Mouse (Mus musculus) urinary bladder, postnatal 4 days (tissue): Measurements from ENCODE around the gene Dctn5.

Source experiments
- DNase-seq, 2 experiments: peaks; one replicate each; pipeline ENCODE4 v3.0.0; 2021 to 2022; ENCODE audit warnings: low spot score in 2 of 2

Dctn5 gene

DNA sequence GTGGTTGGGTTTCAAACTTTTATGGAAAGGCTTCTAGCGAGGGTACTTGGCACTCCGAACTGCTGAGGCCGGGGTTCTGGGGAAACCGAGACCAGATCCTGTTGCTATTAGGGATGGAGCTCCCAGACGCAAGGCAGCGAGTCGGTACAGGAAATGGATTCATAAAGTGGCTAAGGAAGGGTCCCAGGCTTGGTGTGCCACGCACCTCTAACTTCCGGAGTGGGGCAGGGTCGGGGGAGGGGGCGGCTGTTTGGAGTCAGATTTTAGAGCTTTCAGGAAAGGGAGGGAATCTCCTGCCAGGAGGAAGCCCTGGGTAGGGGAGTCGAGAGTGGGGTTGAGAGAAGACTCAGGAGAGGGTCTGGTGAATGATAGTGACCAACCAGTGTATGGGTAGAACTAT is 27.2 kb downstream of the Dctn5 start:
- DNase-seq, result no peak

DNA sequence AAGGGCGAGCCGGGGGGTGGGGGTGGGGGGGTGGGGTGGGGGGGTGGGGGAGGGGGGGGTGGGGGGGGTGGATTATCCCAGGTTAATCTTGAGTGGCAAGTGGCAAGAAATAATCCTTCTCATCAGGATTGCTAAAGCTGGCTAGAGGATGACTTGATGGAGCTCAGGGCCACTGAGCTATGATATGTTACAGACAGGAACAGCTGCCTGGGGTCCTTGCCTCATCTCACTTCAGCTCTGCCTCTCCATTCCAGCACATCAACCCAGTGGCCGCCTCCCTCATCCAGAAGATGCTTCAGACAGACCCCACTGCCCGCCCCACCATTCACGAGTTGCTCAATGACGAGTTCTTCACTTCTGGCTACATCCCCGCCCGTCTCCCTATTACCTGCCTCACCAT is 30.9 kb downstream of the Dctn5 start:
- DNase-seq, result no peak

DNA sequence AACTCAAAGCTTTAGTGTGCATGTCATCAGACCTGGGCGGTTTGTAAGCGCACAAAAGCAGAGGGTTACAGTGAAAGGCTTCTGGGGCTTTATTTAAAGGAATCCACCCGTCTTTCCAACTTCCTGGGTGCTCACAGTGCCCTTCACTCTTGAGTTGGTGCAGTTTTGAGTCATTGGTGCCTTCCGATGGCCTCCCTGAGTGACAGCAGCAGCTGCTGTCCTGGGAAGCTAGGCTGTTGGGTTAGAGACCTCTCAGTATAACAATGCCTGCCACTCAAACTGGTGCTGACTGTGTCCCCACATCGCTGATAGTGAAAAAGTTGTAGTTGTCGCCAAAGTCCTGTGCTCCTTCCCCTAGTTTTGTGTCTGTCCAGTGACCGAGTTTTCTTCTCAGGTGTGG is 34.4 kb downstream of the Dctn5 start:
- no peak for DNase-seq

DNA sequence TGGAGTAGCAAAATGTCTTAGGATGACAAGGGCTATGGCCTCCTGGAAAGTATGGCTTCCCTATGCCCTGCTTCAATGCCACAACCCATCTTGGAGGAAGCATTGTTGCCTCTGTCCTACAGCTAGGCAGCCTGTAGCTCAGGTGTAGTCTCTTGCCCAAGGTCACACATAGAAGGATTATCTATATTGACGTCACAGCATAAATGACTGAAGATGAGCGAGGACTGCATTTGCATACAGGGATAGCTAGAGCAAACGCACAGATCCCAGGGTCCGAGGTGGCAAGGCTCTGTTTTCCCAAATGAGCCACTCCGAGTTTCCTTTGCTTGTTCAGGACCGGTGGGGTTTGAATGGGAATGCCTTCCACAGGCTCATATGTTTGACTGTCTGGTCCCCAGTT is 37.9 kb downstream of the Dctn5 start:
- no peak for DNase-seq

DNA sequence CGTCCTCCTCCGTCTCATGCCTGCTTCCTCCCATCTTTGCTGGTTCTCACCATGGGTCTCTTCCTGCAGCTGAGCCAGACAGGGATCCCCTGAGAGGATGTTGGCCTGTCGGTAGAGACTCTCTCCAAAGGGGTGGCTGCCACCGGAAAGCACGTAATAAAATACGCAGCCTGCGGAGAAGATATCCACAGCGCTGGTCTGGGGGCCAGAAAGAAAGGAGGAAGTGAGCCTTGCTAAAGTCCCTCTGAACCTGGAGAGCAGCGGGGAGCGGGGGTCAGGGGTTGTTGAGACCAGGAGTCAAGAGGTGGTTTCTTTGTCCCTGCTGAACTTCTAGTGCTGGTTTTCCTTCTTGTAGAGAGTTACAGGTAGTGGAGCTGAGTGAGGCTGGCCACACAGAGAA is 38.8 kb downstream of the Dctn5 start:
- DNase-seq, result no peak

DNA sequence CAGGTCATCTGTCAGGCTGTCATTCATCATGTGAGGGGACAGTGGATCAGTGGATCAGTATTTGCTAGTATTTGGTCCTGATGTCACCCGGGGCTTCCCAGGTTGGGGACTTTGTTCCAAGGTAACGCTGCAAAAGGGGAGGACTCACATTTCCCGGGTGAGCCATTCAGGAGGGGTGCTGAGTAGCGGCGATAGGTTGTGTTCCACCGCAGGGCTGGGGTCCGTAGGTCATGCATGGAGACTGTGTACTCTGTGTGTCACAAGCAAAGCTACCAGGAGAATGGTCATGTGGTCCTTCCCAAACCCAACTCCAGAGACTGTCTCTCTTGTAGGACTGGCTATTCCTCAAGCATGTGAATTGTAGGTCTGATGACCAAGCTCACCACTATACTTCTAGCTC is 47.9 kb downstream of the Dctn5 start:
- DNase-seq, result no peak

DNA sequence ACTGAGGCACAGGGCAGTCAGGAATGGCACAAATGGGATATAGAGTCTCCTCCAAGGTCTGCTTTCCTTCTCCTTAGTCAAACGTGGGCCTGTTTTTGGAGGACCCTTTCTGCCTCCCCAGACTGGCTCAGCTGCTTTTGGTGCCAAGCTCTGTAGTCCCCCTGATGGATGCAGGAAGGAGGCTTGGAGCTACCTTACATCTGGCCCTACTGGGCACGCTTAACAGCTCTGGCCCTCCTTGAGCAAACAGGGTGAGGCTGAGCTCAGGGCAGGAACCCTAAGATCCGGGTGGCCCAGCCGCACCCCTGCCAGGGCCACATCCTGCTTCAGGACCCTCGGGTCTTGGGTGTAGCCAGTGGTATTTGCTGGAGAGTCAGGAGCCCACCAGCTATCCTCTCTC is 51.7 kb downstream of the Dctn5 start:
- no peak for DNase-seq

DNA sequence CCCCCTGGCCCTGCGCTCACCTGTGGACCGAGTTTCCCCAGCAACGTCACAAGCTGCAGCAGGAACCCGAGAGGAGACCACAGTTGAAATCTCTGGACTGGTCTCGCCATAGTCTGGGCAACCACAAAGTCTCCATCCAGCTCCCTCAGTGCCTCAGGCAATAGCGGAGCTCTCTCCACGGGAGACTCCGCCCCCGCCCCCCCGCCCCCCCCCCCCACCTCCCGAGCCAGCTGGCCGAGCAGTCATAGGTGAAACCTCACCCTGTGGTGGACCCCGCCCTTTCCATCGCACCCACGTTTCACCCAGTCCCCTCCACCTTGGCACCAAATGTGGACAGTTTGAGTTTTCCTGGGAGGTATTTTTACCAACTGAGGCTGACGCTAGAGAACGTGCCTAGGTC is 53.2 kb downstream of the Dctn5 start, which contains the start of gene Ern2:
Gene Ern2 (minus strand): TSS at position 165 of the 400 bp plus-strand sequence.
- no peak for DNase-seq

DNA sequence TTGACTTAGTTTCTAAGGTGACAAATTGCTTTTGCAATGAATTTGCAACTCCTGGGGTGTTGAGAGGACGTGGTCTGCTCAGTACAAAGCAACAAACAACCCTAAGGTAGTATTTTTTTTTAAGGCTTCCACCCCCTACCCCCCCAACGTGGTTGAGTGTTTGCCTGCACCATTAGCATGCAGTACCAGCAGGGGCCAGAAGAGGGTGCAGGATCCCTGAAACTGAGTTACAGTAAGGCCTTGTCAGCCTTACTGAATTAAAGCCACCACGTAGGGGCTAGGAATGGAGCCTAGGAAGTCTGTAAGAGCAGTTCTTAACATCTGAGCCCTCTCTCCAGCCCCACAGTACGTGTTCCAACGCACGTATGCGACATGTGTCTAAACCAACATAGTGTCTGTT is 56.6 kb downstream of the Dctn5 start:
- no peak for DNase-seq

DNA sequence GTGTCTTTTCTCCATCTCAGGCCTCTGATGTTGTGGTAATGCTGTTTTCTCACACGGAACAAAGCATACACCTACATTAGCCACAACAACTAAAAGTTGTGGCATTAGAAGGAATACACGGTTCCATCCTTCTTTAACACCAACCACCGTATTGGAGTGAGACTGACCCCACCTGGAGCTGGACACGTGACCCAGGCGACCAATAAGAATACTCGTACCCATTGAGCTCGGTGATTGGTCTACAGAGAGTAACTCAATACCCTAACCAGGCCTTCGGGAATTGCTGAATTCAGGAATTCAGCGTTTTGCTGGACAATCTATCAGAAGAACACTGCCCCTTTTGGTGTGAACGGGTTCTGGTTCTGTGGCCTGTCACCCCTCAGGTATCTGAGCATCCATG is 58.3 kb downstream of the Dctn5 start:
- no peak for DNase-seq

DNA sequence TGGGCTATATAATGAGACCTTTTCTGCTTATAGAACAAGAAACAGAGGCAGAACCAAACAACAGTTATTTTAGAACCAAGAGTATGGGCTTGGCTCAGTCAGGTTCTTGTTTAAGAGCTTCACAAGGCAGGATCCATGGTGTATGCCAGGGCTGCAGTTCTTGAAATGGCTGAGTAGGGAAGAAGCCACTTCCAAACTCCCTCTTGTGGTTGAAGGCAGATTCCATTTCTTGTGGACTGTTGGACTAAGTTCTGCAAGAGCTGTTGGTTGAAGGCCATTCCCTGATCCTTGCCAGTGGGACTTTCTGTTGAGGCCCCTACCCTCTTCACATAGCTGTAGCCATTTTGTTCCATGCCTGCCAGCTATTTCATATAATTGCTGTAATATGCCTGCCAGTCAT is 61.1 kb downstream of the Dctn5 start:
- DNase-seq, result no peak

DNA sequence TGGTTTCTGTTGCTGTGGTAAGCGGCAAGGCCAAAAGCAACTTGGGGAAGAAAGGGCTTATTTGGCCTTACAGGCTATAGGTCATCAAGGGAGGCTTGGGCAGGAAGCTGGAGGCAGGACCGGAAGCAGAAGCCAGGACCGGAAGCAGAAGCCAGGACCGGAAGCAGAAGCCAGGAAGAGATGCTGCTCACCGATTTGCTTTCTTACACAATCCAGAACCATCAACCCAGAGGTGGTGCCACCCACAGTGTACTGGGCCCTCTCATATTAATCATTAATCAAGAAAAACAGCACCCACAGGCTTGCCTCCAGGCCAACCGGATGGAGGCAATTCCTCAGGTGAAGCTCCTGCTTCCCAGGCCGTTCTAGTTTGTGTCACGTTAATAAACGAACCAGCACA is 63.9 kb downstream of the Dctn5 start:
- DNase-seq, result no peak

DNA sequence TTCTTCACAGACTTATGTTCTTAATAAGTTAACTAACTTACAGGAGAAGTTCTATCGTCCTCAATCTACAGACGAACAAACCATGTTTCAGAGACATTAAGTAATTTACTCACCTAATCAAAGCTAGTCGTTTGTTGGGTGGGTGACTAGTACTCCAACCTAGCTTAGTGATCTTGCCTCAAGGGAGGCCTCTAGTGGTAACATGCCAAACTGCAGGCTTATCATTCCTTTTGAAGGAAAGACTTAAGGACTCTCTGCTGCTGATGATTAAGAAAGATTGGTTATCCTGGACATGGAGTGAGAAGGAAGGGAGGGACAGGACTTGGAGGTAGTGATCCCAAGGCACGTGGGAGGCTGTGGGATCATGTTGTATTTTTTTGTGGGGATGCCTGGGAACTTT is 64.5 kb downstream of the Dctn5 start:
- DNase-seq, result no peak
